Mouse (Mus musculus): Measurements from ENCODE around the gene Coq10a. TPM values are rescaled to one million over a fixed set of nuclear protein-coding genes. Genes with fewer than 3 reads are reported as not detected.

Gene Coq10a
- total RNA-seq, 2 experiments from 2014 or later, result 70.3 to 83.5 TPM

Small RNA genes within 50 kb of the gene (microRNA-seq; reads per million reads assigned to microRNA genes)
- not detected for gene Gm25361
- gene Gm26308, result not detected
- gene Mir6914, result not detected
- gene Mir6915, result 1.5 reads per million

Other genes starting within 250 kb of the Coq10a start
- gene Rbms2, start 188.7 kb downstream of the Coq10a start, total RNA-seq (2021), result 100 to 1,000 TPM in 1 of 2 experiments, 10 to 100 TPM in 1; 79.9 to 101 TPM
- gene Gls2, start 174.5 kb downstream of the Coq10a start, total RNA-seq (2021), result 1 to 10 TPM; 1.2 to 2.4 TPM
- 10 to 100 TPM; 15.1 to 19.1 TPM for gene Spryd4, start 157.2 kb downstream of the Coq10a start, total RNA-seq (2021)
- gene Mip, start 143.2 kb downstream of the Coq10a start, total RNA-seq (2021), result not detected
- 1 to 10 TPM; 7.6 to 8.8 TPM for gene Timeless, start 136.9 kb downstream of the Coq10a start, total RNA-seq (2021)
- under 1 TPM in 1 of 2 experiments, not detected in 1; 0.23 TPM for gene Apon, start 114.9 kb downstream of the Coq10a start, total RNA-seq (2021)
- 10 to 100 TPM in 1 of 2 experiments, 1 to 10 TPM in 1; 1.5 to 11.9 TPM for gene Apof, start 100.3 kb downstream of the Coq10a start, total RNA-seq (2021)
- gene Stat2, start 98.4 kb downstream of the Coq10a start, total RNA-seq (2021), result 10 to 100 TPM; 32.9 to 33.6 TPM
- gene Il23a, start 70.2 kb downstream of the Coq10a start, total RNA-seq (2021), result not detected
- gene Pan2, start 65.7 kb downstream of the Coq10a start, total RNA-seq (2021), result 10 to 100 TPM; 17.7 to 19.6 TPM
- gene Cnpy2, start 46.5 kb downstream of the Coq10a start, total RNA-seq (2021), result 100 to 1,000 TPM; 170 to 204 TPM
- 100 to 1,000 TPM; 369 to 370 TPM for gene Cs, start 31.3 kb downstream of the Coq10a start, total RNA-seq (2021)
- 10 to 100 TPM; 56.4 to 70.6 TPM for gene Ankrd52, start 8.1 kb upstream of the Coq10a start, total RNA-seq (2021)
- not detected for gene Slc39a5, start 32.2 kb upstream of the Coq10a start, total RNA-seq (2021)
- gene Nabp2, start 42.5 kb upstream of the Coq10a start, total RNA-seq (2021), result 10 to 100 TPM; 71.4 to 73.6 TPM
- 10 to 100 TPM; 44.4 to 45.9 TPM for gene Rnf41, start 42.7 kb upstream of the Coq10a start, total RNA-seq (2021)
- 100 to 1,000 TPM in 1 of 2 experiments, 10 to 100 TPM in 1; 97.5 to 104 TPM for gene Smarcc2, start 90.3 kb upstream of the Coq10a start, total RNA-seq (2021)
- gene Myl6, start 125.1 kb upstream of the Coq10a start, total RNA-seq (2021), result 100 to 1,000 TPM; 812 to 946 TPM
- gene Myl6b, start 129.7 kb upstream of the Coq10a start, total RNA-seq (2021), result 1 to 10 TPM; 5.6 to 6.1 TPM
- gene Esyt1, start 156.9 kb upstream of the Coq10a start, total RNA-seq (2021), result 10 to 100 TPM; 22.7 to 28.8 TPM
- 10 to 100 TPM; 11.9 to 15.2 TPM for gene Zc3h10, start 178.8 kb upstream of the Coq10a start, total RNA-seq (2021)
- 1,000 to 10,000 TPM; 2,845 to 2,862 TPM for gene Rpl41, start 180.3 kb upstream of the Coq10a start, total RNA-seq (2021)
- gene Pa2g4, start 197.0 kb upstream of the Coq10a start, total RNA-seq (2021), result 10 to 100 TPM; 83.1 to 89.4 TPM
- 1 to 10 TPM; 2.2 to 2.3 TPM for gene Erbb3, start 220.7 kb upstream of the Coq10a start, total RNA-seq (2021)

All from adrenal gland, postnatal 36 days (tissue).